Mouse (Mus musculus): ENCODE data around the gene Mrps9. TPM values are rescaled to one million over a fixed set of nuclear protein-coding genes. Genes with fewer than 3 reads are reported as not detected.

The Mrps9 gene
- polyA plus RNA-seq, 1 experiment from 2014 or later, result 44.5 TPM

GRCm38 (mm10) chr1:42888541-42889349 lies 37.7 kb downstream of the Mrps9 start:
- H3K27me3 ChIP-seq (replicated peaks; ENCODE audit: control insufficient read depth, insufficient read depth, low read length), result no peaks in the 10 kb centered on the region
- 39% methylated on average over 22 of the region's 22 CpGs for WGBS
- no peak overlapping the region for H3K9ac ChIP-seq (ENCODE audit: low read depth, low read length)
- no peak overlapping the region for H3K4me2 ChIP-seq (ENCODE audit: low read depth, low read length)
- H3K27ac ChIP-seq (replicated peaks; ENCODE audit: low read depth, low read length), result no peak overlapping the region
- no peak for ATAC-seq (ENCODE audit: low read depth)
- H3K4me3 ChIP-seq (ENCODE audit: low read depth, low read length), result no peak overlapping the region
- H3K4me1 ChIP-seq (ENCODE audit: control insufficient read depth, insufficient read depth, low read length), result peaks cover 8% of the 10 kb centered on the region; the same call in 1 of the 2 replicates
- DNase-seq (ENCODE audit: low spot score), result peak; percentile 36
- no peaks in the 10 kb centered on the region for H3K9me3 ChIP-seq (ENCODE audit: control insufficient read depth, low read length)
- H3K36me3 ChIP-seq (ENCODE audit: control insufficient read depth, insufficient read depth, low read length), result no peaks in the 10 kb centered on the region

DNA sequence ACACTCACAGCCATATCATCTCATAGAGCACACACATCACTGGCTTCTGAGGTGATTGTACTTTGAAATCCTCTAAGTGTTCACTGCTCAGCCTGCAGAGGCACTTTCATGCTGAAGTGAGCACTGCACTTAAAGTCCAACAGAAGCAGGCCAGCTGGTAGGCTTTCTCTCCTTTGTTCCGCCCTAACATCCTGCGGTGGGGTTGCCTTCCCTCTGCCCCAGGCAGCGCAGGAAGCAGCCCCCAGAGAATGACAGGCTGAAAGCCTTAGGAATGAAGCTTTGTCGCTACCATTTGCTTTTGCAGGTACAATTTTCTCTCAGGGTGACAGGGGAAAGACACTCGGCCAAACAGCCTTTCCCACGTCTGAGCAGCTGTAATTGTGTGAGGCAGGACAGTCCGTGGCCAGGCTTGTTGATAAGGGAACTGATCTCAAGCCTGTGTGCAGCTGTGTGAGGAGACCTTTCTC lies 38.4 kb downstream of the Mrps9 start:
- Histone ChIP-seq H3K4me2 (ENCODE audit: low read depth, low read length) (no peak overlapping the region), H3K27ac (replicated peaks; ENCODE audit: low read depth, low read length) (no peak overlapping the region), H3K4me1 (ENCODE audit: control insufficient read depth, insufficient read depth, low read length) (peaks cover 8% of the 10 kb centered on the region; the same call in 1 of the 2 replicates), H3K9me3 (ENCODE audit: control insufficient read depth, low read length) (no peaks in the 10 kb centered on the region), H3K36me3 (ENCODE audit: control insufficient read depth, insufficient read depth, low read length) (no peaks in the 10 kb centered on the region), H3K9ac (ENCODE audit: low read depth, low read length) (no peak overlapping the region), H3K4me3 (ENCODE audit: low read depth, low read length) (no peak overlapping the region), H3K27me3 (replicated peaks; ENCODE audit: control insufficient read depth, insufficient read depth, low read length) (no peaks in the 10 kb centered on the region)
- peak; percentile 30 for DNase-seq (ENCODE audit: low spot score)
- ATAC-seq (ENCODE audit: low read depth), result peak; percentile 33; the same call in 1 of the 2 replicates
- WGBS, result 37% methylated on average over 7 of the region's 7 CpGs

GRCm38 (mm10) chr1:42894695-42895094 lies 43.7 kb downstream of the Mrps9 start:
- H3K4me2 ChIP-seq (ENCODE audit: low read depth, low read length), result no peak overlapping the region
- DNase-seq (ENCODE audit: low spot score), result no peak
- H3K9me3 ChIP-seq (ENCODE audit: control insufficient read depth, low read length), result no peaks in the 10 kb centered on the region
- no peak overlapping the region for H3K27ac ChIP-seq (replicated peaks; ENCODE audit: low read depth, low read length)
- no peak for ATAC-seq (ENCODE audit: low read depth)
- H3K4me3 ChIP-seq (ENCODE audit: low read depth, low read length), result no peak overlapping the region
- H3K36me3 ChIP-seq (ENCODE audit: control insufficient read depth, insufficient read depth, low read length), result peaks cover 31% of the 10 kb centered on the region
- no peaks in the 10 kb centered on the region for H3K4me1 ChIP-seq (ENCODE audit: control insufficient read depth, insufficient read depth, low read length)
- H3K27me3 ChIP-seq (replicated peaks; ENCODE audit: control insufficient read depth, insufficient read depth, low read length), result no peaks in the 10 kb centered on the region
- H3K9ac ChIP-seq (ENCODE audit: low read depth, low read length), result no peak overlapping the region

- ATAC-seq (ENCODE audit: low read depth) (peak; percentile 58; the same call in 1 of the 2 replicates), DNase-seq (ENCODE audit: low spot score) (peak; percentile 7)
- no peaks in the 10 kb centered on the region for H3K9me3 ChIP-seq (ENCODE audit: control insufficient read depth, low read length)
- H3K4me1 ChIP-seq (ENCODE audit: control insufficient read depth, insufficient read depth, low read length), result no peaks in the 10 kb centered on the region
- no peaks in the 10 kb centered on the region for H3K27me3 ChIP-seq (replicated peaks; ENCODE audit: control insufficient read depth, insufficient read depth, low read length)
- H3K27ac ChIP-seq (replicated peaks; ENCODE audit: low read depth, low read length), result no peak overlapping the region
- no peak overlapping the region for H3K9ac ChIP-seq (ENCODE audit: low read depth, low read length)
- H3K4me3 ChIP-seq (ENCODE audit: low read depth, low read length), result no peak overlapping the region
- peaks cover 31% of the 10 kb centered on the region; the same call in 1 of the 2 replicates for H3K36me3 ChIP-seq (ENCODE audit: control insufficient read depth, insufficient read depth, low read length)
- H3K4me2 ChIP-seq (ENCODE audit: low read depth, low read length), result no peak overlapping the region
- 79% methylated on average over 11 of the region's 11 CpGs for WGBS
These were observed 54.1 kb downstream of the Mrps9 start for GRCm38 (mm10) chr1:42905148-42905547.

DNA sequence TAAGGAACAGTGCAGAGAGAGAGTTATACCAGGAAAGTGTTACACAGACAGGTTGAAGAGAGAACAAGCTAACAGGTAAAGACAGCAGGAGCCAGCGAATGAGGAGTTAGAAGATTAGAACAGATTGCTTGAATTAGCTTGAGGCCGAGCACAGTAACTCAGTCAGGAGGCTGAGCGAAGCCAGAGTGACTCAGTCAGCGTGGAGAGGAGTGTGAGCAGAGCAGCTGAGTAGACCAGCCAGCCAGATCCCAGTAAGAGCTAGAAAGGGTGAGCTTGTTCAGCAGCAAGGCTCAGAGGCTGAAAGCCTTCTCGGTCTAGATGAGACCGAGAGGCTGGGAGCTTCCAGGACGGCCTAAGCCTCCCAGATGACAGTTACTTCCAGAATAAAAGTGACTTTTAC lies 55.7 kb downstream of the Mrps9 start:
- WGBS, result 76% methylated on average over 7 of the region's 7 CpGs
- Histone ChIP-seq H3K4me1 (ENCODE audit: control insufficient read depth, insufficient read depth, low read length) (no peaks in the 10 kb centered on the region), H3K4me2 (ENCODE audit: low read depth, low read length) (no peak overlapping the region), H3K27me3 (replicated peaks; ENCODE audit: control insufficient read depth, insufficient read depth, low read length) (no peaks in the 10 kb centered on the region), H3K36me3 (ENCODE audit: control insufficient read depth, insufficient read depth, low read length) (peaks cover 21% of the 10 kb centered on the region; the same call in 1 of the 2 replicates), H3K9ac (ENCODE audit: low read depth, low read length) (no peak overlapping the region), H3K27ac (replicated peaks; ENCODE audit: low read depth, low read length) (no peak overlapping the region), H3K9me3 (ENCODE audit: control insufficient read depth, low read length) (no peaks in the 10 kb centered on the region), H3K4me3 (ENCODE audit: low read depth, low read length) (no peak overlapping the region)
- DNase-seq (ENCODE audit: low spot score), result no peak
- ATAC-seq (ENCODE audit: low read depth), result no peak

- 48% methylated on average over 4 of the region's 4 CpGs for WGBS
- DNase-seq (ENCODE audit: low spot score), result no peak
- peaks cover 21% of the 10 kb centered on the region; the same call in 1 of the 2 replicates for H3K36me3 ChIP-seq (ENCODE audit: control insufficient read depth, insufficient read depth, low read length)
- no peaks in the 10 kb centered on the region for H3K4me1 ChIP-seq (ENCODE audit: control insufficient read depth, insufficient read depth, low read length)
- no peak overlapping the region for H3K27ac ChIP-seq (replicated peaks; ENCODE audit: low read depth, low read length)
- no peak for ATAC-seq (ENCODE audit: low read depth)
- H3K4me2 ChIP-seq (ENCODE audit: low read depth, low read length), result no peak overlapping the region
- H3K9me3 ChIP-seq (ENCODE audit: control insufficient read depth, low read length), result no peaks in the 10 kb centered on the region
- no peaks in the 10 kb centered on the region for H3K27me3 ChIP-seq (replicated peaks; ENCODE audit: control insufficient read depth, insufficient read depth, low read length)
- no peak overlapping the region for H3K4me3 ChIP-seq (ENCODE audit: low read depth, low read length)
- no peak overlapping the region for H3K9ac ChIP-seq (ENCODE audit: low read depth, low read length)
These were observed 56.1 kb downstream of the Mrps9 start for GRCm38 (mm10) chr1:42907153-42907552.

DNA sequence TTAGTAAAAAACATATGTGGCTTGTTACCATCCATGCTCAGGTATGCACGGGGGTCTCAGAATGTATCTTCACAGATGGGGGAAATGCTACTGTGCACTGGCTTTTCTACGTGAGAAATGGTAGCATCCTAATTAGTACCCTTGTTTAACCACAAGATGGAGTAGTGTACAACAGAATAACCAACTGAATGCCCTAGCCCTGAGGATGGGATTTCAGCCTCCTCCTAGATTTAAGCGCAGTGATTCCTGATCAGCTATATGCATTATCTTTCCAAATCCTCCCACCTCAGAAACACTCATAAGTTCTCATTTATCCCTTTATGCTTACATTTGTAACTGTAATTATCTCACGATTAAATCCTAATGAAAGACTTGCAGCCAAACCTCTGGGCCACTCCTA lies 64.0 kb downstream of the Mrps9 start:
- peak; percentile 73 for DNase-seq (ENCODE audit: low spot score)
- Histone ChIP-seq H3K36me3 (ENCODE audit: control insufficient read depth, insufficient read depth, low read length) (no peaks in the 10 kb centered on the region), H3K4me1 (ENCODE audit: control insufficient read depth, insufficient read depth, low read length) (peaks cover 8% of the 10 kb centered on the region; the same call in 1 of the 2 replicates), H3K27me3 (replicated peaks; ENCODE audit: control insufficient read depth, insufficient read depth, low read length) (no peaks in the 10 kb centered on the region), H3K27ac (replicated peaks; ENCODE audit: low read depth, low read length) (no peak overlapping the region), H3K4me3 (ENCODE audit: low read depth, low read length) (no peak overlapping the region), H3K9ac (ENCODE audit: low read depth, low read length) (no peak overlapping the region), H3K9me3 (ENCODE audit: control insufficient read depth, low read length) (no peaks in the 10 kb centered on the region), H3K4me2 (ENCODE audit: low read depth, low read length) (no peak overlapping the region)
- 13% methylated on average over 4 of the region's 4 CpGs for WGBS
- peak; percentile 58 for ATAC-seq (ENCODE audit: low read depth)

- no peak for ATAC-seq (ENCODE audit: low read depth)
- Histone ChIP-seq H3K36me3 (ENCODE audit: control insufficient read depth, insufficient read depth, low read length) (no peaks in the 10 kb centered on the region), H3K9ac (ENCODE audit: low read depth, low read length) (no peak overlapping the region), H3K4me3 (ENCODE audit: low read depth, low read length) (no peak overlapping the region), H3K4me1 (ENCODE audit: control insufficient read depth, insufficient read depth, low read length) (peaks cover 8% of the 10 kb centered on the region; the same call in 1 of the 2 replicates), H3K4me2 (ENCODE audit: low read depth, low read length) (no peak overlapping the region), H3K9me3 (ENCODE audit: control insufficient read depth, low read length) (no peaks in the 10 kb centered on the region), H3K27ac (replicated peaks; ENCODE audit: low read depth, low read length) (no peak overlapping the region), H3K27me3 (replicated peaks; ENCODE audit: control insufficient read depth, insufficient read depth, low read length) (no peaks in the 10 kb centered on the region)
- 84% methylated on average over 7 of the region's 7 CpGs for WGBS
- DNase-seq (ENCODE audit: low spot score), result no peak
These were observed 65.7 kb downstream of the Mrps9 start for GRCm38 (mm10) chr1:42916719-42917118.

Measured in embryonic facial prominence, embryonic 14.5 days (tissue).